20 mouse cellular contexts compared by ENCODE assay signal in genomic region chr1:20398319-20398718, GRCm38 (mm10).
"Had no signal": no experiment of that assay in that cellular context is flagged by ENCODE, and none has a peak within 500 bp of the region (broad histone marks: within the 10 kb centered on the region; RNA-seq: fewer than 3 reads in every experiment).

No protein-coding gene starts in this region.

- H3K27ac ChIP-seq: intestine, embryonic 15.5 days; layer of hippocampus, adult 2 months; limb, embryonic 10.5 days; limb, embryonic 13.5 days; liver, embryonic 12.5 days; liver, embryonic 15.5 days; midbrain, embryonic 10.5 days; midbrain, embryonic 13.5 days; neural tube, embryonic 13.5 days; stomach, embryonic 15.5 days had no signal

- H3K9me3 ChIP-seq: intestine, embryonic 15.5 days; limb, embryonic 10.5 days; limb, embryonic 13.5 days; liver, embryonic 12.5 days; liver, embryonic 15.5 days; megakaryocyte, embryonic 14.5 days; midbrain, embryonic 10.5 days; midbrain, embryonic 13.5 days; neural tube, embryonic 13.5 days; stomach, embryonic 15.5 days had no signal

- ATAC-seq: hindbrain, embryonic 16.5 days; intestine, embryonic 15.5 days; liver, embryonic 12.5 days; midbrain, embryonic 13.5 days; midbrain, embryonic 16.5 days had no signal

- H3K4me1 ChIP-seq: intestine, embryonic 15.5 days; limb, embryonic 10.5 days; limb, embryonic 13.5 days; liver, embryonic 12.5 days; liver, embryonic 15.5 days; megakaryocyte, embryonic 14.5 days; midbrain, embryonic 10.5 days; midbrain, embryonic 13.5 days; neural tube, embryonic 13.5 days; stomach, embryonic 15.5 days had no signal

- H3K9ac ChIP-seq: intestine, embryonic 15.5 days; limb, embryonic 13.5 days; liver, embryonic 12.5 days; liver, embryonic 15.5 days; midbrain, embryonic 13.5 days; neural tube, embryonic 13.5 days; stomach, embryonic 15.5 days had no signal

- H3K4me2 ChIP-seq: intestine, embryonic 15.5 days; limb, embryonic 13.5 days; liver, embryonic 12.5 days; liver, embryonic 15.5 days; midbrain, embryonic 13.5 days; neural tube, embryonic 13.5 days; stomach, embryonic 15.5 days had no signal

- H3K36me3 ChIP-seq: intestine, embryonic 15.5 days; limb, embryonic 10.5 days; limb, embryonic 13.5 days; liver, embryonic 12.5 days; liver, embryonic 15.5 days; midbrain, embryonic 10.5 days; midbrain, embryonic 13.5 days; neural tube, embryonic 13.5 days; stomach, embryonic 15.5 days had no signal

- DNase-seq: layer of hippocampus, adult 9-11 months; liver; retina, postnatal 1 day; right cerebral cortex, postnatal 25 days; spleen, adult 18-20 months; thymus, postnatal 25 days had no signal

- H3K4me3 ChIP-seq: intestine, embryonic 15.5 days; layer of hippocampus, adult 2 months; limb, embryonic 10.5 days; limb, embryonic 13.5 days; liver, embryonic 12.5 days; liver, embryonic 15.5 days; megakaryocyte, embryonic 14.5 days; midbrain, embryonic 10.5 days; midbrain, embryonic 13.5 days; myocyte; neural tube, embryonic 13.5 days; stomach, embryonic 15.5 days had no signal

- H3K27me3 ChIP-seq: intestine, embryonic 15.5 days; limb, embryonic 13.5 days; liver, embryonic 12.5 days; liver, embryonic 15.5 days; megakaryocyte, embryonic 14.5 days; midbrain, embryonic 13.5 days; neural tube, embryonic 13.5 days; stomach, embryonic 15.5 days had no signal
